Mouse (Mus musculus): ENCODE results near the gene Vdac2.

- no peak for TF ChIP-seq GATA1 (IDR thresholded peaks at IDR 0.05; ENCODE audit: low read length)
- TF ChIP-seq TAL1 (IDR thresholded peaks at IDR 0.05; ENCODE audit: low read length): no peak
These were observed 8.8 kb upstream of the Vdac2 start for GRCm38 (mm10) chr14:21816255-21816654.
